Mouse (Mus musculus) gastrocnemius, postnatal 25 days (tissue): ENCODE results near the gene Notch2. TPM values are rescaled to one million over a fixed set of nuclear protein-coding genes. Genes with fewer than 3 reads are reported as not detected.

Experiments used
- DNase-seq: peaks from one replicate; pipeline ENCODE4 v3.0.0; 2022
- total RNA-seq, 2 experiments: library from RNA; stranded (reverse); gene quantifications; 1 replicate in 1 of 2; 2 replicates in 1 of 2; pipeline ENCODE4 v1.2.3; 2021

The Notch2 gene
- total RNA-seq, 2 experiments from 2014 or later = 9.9 to 10.3 TPM

- DNase-seq = no peak
Observed at GRCm38 (mm10) chr3:97994818-97995217, 18.5 kb upstream of the Notch2 start.

- DNase-seq = no peak
Observed at GRCm38 (mm10) chr3:97998349-97998748, 15.0 kb upstream of the Notch2 start.

GRCm38 (mm10) chr3:98003558-98003957, 9.8 kb upstream of the Notch2 start:
- no peak for DNase-seq

DNA sequence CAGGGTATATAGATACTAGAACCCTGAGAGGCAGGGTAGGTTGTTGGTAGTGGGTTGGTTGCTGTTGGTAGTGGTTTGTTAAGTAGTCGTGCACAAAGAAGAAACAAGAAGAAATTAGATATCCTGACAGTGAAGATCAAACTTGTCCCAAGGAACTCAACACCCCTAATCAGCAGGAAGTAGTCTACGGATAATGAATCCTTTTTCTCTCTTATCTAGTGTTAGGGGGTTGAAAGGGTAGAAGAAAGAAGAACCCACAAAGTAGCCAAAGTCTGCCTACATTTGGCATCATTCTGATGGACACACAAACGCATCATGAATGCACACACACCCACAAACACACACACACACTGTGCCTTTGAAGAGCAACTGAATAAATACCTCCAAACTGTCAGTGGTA, 9.1 kb upstream of the Notch2 start:
- no peak for DNase-seq

DNA sequence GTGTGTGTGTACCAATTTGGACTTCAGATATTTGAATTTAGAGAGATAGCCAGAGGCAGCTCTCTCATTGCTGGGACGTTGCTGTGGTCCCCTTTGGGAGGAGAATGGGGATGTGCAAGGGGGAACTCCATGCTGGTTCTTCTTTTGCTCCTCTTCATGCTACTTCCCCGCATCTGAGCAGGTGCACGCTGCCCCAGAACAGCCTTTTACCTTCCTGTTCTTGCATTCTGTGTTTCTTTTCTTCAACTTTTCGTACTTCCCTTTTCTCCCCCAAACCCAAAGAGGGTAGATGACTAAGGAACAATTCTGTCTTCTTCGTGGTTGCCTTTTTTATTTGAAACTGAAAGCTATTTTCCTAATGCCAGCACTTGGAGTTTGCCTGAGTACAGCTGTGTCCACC, 8.0 kb upstream of the Notch2 start:
- no peak for DNase-seq

GRCm38 (mm10) chr3:98006046-98006691, 7.2 kb upstream of the Notch2 start:
- no peak for DNase-seq

- no peak for DNase-seq
Observed at GRCm38 (mm10) chr3:98006973-98007372, 6.4 kb upstream of the Notch2 start.

DNA sequence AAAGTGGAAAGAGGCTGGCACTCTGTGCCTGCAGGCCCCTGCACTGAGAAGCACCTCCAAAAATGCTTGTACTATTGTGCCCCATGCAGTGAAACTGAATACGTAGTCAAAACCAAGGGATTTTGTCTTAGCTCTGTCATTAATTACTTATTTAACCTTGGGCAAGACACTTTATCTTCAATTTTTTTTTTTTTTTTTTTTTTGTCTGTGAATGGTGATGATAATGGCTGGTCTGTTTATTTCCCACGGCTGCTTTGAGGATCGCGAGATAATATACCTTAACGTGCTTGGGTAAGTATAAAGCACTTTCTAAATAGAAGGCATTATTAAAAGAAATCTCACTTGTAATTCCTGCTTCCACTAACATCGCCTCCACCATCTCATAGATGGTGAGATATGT, 5.2 kb upstream of the Notch2 start:
- DNase-seq = no peak

GRCm38 (mm10) chr3:98009190-98009840, 4.0 kb upstream of the Notch2 start:
- DNase-seq = no peak

GRCm38 (mm10) chr3:98013086-98013400, 284 bp upstream of the Notch2 start:
- no peak for DNase-seq

DNA sequence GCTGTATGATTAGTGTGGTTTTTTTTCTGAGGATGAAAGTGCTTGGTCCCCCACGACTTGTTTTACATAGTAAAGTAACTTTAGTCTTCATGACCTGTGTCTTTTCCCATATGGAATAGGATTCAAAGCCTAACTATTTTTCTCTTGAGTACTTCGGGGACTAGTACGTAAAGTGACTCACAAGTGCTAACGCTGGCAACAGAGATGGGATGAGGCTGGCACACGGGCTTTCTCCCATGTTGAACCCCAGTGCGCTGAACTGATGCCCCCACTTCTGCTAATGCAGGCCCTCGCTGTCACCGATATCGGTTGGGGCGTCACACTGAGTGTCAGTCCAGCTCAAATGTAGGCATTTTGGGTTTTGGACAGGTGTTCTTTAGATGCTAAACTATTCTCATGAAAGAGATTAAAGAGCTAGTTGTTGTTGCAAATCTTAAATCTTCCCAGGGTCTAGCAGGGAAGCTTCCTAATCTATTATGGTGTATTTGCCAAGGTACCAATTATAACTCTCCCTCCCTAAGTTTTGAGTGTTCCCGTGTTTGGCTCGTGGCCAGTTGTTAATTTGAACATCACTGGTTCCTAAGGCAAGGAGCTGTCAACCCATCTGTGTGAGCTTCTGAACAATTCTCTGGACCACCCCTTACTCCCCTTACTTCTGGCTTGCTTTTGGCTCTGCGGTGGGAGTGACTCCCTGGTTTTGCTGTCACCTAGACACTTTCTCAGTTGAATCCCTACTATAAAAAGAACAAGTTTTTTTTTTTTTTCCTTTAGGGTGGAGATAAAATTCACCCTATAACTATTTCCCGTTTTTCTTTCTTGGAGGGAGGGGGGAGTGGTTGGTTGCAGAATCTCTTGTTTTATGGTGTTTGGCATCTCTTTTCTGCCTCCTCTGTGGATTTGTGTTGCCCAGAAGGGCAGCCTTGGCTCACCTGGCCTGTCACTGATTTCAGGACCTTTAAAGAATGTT, 2.2 kb downstream of the Notch2 start:
- no peak for DNase-seq

GRCm38 (mm10) chr3:98016901-98017591, 3.7 kb downstream of the Notch2 start:
- no peak for DNase-seq

DNA sequence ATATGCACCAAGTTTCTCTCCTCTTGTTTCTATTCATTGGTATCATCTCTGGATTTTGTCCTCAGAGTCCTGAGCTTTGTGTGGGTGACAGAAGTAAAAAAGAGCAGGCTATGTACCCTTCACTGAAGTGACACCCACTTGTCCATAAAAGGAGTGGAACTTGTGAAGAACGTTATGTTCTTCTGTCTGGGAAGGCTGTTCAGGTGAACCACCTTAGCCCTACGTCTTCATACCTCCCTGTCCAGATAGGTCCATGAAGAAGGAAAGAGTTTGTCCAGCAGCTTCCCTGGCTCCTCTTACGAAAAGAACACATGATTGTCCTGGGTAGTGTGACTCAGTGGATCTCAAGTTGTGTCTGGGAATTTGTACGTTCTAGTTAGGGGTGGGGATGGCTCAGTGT, 4.9 kb downstream of the Notch2 start:
- no peak for DNase-seq

- no peak for DNase-seq
Observed at GRCm38 (mm10) chr3:98020431-98021229, 7.3 kb downstream of the Notch2 start.

GRCm38 (mm10) chr3:98024288-98024848, 11.0 kb downstream of the Notch2 start:
- peak; percentile 62 for DNase-seq

GRCm38 (mm10) chr3:98025521-98025920, 12.2 kb downstream of the Notch2 start:
- DNase-seq = no peak

DNA sequence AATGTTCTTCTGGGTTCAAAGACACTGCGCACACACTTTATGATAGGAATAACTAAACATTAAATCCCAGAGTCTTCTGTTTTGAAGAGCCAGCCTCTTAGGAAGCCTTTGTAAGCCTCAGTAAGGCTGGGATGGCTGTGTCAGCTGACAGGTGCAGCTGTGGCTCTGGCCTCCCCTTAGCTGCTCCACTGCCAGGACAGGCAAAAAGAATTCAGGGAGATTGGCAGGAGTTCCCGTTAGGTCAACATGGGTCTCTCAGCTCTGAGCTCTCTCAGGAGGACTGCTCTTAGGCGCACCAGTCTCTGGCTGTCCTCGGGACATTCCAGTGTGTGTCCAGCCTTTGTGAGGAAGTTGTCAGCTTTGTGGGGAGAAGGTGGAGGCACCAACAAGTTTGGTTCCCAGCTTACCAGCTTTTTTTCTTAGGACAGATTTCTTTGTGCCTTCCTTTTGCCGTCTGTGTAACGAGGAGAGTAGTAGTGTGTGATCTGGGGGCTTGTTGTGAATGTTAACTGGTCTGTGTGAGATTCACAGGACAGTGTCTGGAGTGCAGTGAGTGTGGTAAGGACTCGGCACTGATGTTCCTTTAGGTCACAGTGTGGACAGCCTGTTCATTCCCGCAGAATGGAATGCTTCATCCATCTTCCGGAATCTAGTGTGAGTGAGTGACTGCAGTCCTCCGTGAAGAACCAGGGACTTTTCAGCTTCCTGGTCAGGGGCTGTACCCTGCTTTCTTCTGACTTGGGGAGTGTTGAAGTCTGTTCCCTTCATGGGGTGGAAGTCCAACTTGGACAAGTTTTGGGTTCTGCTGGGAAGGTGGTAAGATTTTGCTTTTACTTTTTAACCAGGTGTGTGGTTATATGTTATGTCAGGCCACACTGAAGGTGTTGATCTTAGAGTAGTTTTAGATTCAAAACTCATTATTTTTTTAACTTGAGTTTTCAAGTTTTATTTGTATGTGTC, 12.9 kb downstream of the Notch2 start:
- peak; percentile 68 for DNase-seq

DNA sequence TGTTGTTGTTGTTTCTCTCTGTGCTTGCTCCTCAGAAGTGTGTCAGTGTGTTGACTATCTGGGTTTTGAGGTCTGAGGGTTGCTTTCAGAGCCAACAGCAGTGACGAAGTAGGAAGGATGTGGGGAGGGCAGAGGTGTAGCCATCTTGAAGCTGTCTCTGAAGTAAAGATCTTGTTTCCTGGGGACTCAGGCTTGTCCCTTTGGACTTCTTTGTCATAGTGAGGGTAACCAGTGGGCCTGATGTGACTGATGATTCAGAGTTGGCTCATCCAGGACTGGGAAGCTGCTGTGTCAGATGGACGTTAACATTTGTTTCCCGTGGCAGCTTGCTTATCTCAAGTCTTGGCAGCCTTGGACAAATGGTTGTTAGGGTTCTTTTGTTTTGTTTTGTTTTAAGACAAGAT, 14.0 kb downstream of the Notch2 start:
- DNase-seq = no peak

DNA sequence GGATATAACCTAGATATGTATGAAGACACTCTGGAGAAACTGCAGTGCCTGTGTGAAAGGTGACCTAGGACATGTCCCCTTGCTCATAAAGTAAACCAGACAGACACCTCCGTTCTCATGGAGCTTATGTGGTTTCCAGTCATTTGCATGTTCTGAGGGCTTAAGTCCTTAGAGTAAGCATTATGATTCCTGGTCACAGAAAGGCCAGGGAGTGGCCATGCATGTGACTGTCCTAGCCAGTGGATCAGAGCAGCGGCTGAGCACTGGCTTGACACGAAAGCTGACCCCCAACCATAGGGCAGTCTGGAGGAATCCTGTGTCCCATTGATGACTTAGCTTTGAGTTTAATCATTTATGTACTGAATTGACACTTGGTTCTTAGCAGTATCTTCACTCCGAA, 14.7 kb downstream of the Notch2 start:
- DNase-seq = no peak

DNA sequence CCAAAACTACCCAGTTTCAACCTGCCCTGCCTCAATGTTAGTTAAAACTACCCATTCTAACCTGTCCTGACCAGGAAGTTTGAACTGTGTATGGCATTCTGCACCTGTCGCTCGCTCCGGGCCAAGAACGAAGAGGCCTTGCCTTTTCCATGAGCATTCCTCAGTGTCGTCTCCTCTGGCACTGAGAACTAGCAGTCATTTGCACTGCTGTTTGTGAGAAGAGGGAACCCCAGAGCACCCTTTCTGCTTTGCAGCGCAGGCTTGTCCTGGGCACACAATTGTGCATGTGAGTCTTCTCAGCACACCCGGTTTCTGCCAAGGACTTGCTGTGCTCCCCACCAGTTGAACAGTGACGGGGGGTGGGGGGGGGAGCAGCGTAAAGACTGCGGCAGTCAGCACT, 15.6 kb downstream of the Notch2 start:
- DNase-seq = peak; percentile 60
